Mouse (Mus musculus) erythroblast, embryonic 14.5 days (primary cell): ENCODE data around the gene Tnxb.

Source experiments
- GATA1 ChIP-seq: IDR thresholded peaks from 2 replicates; pipeline ENCODE4 v1.6.1; 2012; ENCODE audit warnings: low read length, inconsistent platforms, mixed read lengths
- TAL1 ChIP-seq: IDR thresholded peaks from 3 replicates; pipeline ENCODE4 v1.6.1; 2012; ENCODE audit warnings: low read length, inconsistent platforms, mixed read lengths

DNA sequence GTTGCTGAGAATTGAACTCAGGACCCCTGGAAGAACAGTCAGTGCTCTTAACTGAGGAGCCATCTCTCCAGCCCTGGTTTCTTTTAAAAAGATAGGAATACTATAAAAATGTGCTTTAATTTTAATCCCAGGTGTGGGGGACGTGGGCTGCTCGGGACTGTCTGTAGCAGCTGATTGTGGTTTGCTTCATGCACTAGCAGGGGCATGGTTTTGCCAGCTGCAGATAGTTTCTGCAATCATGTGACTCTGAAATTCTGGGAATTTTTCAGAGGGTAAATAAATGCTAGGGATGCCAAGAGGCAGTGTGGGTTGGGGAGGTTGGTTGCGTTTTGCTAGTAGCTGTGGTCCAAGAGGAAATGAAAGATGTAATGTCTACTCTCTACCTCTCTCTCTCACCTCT is 28.4 kb upstream of the Tnxb start:
- no peak for TF ChIP-seq TAL1
- TF ChIP-seq GATA1, result no peak
